ENCODE assay signal across 9 mouse cellular contexts in the genomic region with DNA sequence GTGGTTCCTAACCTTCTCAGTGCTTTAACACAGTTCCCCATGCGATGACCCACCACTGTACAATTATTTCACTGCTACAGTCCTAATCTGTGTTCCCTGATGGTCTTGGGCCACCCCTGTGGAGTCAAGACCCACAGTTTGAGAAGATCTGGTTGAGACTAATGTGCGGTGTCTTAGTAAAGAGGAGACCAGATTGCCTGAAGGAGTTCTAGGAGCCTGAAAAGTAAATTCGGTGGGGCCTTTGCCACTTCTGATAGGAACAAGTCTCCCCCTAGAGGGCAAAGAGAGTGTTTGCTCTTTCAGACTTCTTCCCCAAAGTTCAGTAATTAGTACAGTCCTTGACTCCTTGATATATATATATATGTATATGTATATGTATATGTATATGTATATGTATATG. TPM values are rescaled to one million over a fixed set of nuclear protein-coding genes. Genes with fewer than 3 reads are reported as not detected.
DNase-seq lines count a peak whose midpoint lies in the region; ATAC-seq and TF ChIP-seq lines count a peak whose summit lies in the region.
"Had no signal": no experiment of that assay in that cellular context is flagged by ENCODE, and none has a peak within 500 bp of the region (broad histone marks: within the 10 kb centered on the region; RNA-seq: fewer than 3 reads in every experiment).

No protein-coding gene starts in this region.

- DNase-seq in cerebellum, adult 2 months, result peak in 1 of 2 experiments; percentile 54
- no peak for DNase-seq in cerebellum, postnatal 4 days (ENCODE audit: low spot score in 2 of 2)
- peak; percentile 87 for DNase-seq in lung, embryonic 14.5 days
- DNase-seq in lung, adult 18-20 months, result no peak
- DNase-seq in c-Kit-positive CD71-negative TER-119-negative erythroid progenitor cells, embryonic 14.5 days (ENCODE audit: low read depth), result peak; percentile 43
- peak; percentile 69 for DNase-seq in limb, embryonic 14.5 days (ENCODE audit: low spot score)
- DNase-seq in right cerebral cortex, postnatal 36 days (ENCODE audit: low spot score in 2 of 2), result no peak
- no peak for DNase-seq in forebrain, embryonic 11.5 days (ENCODE audit: low spot score)

- no peak for ATAC-seq in lung, embryonic 14.5 days (ENCODE audit: insufficient read depth)
- ATAC-seq in limb, embryonic 14.5 days (ENCODE audit: low FRiP score, low read depth), result no peak; the same call in 1 of the 2 replicates
- no peak for ATAC-seq in forebrain, embryonic 11.5 days (replicated peaks; ENCODE audit: low FRiP score)

- no peak overlapping the region for H3K4me2 ChIP-seq in lung, embryonic 14.5 days
- H3K4me2 ChIP-seq in limb, embryonic 14.5 days (replicated peaks; ENCODE audit: low read depth, low read length, severe bottlenecking), result no peak overlapping the region
- no peak overlapping the region for H3K4me2 ChIP-seq in forebrain, embryonic 11.5 days (ENCODE audit: low read depth, low read length, severe bottlenecking)
- H3K4me2 ChIP-seq: limb, embryonic 13.5 days had no signal

- TF ChIP-seq POLR2A in cerebellum, adult 2 months (IDR thresholded peaks at IDR 0.05; ENCODE audit: borderline replicate concordance, insufficient read depth, low read length), result no peak
- TF ChIP-seq POLR2A in limb, embryonic 14.5 days (IDR thresholded peaks at IDR 0.05; ENCODE audit: borderline replicate concordance, extremely low read depth, insufficient read depth, insufficient read length), result no peak

- H3K4me3 ChIP-seq in cerebellum, adult 2 months (replicated peaks; ENCODE audit: insufficient read depth, low read depth, low read length), result no peak overlapping the region
- H3K4me3 ChIP-seq in lung, embryonic 14.5 days (ENCODE audit: low read depth, low read length), result no peak overlapping the region
- no peak overlapping the region for H3K4me3 ChIP-seq in limb, embryonic 14.5 days (replicated peaks; ENCODE audit: low read length)
- no peak overlapping the region for H3K4me3 ChIP-seq in forebrain, embryonic 11.5 days (ENCODE audit: low read depth, low read length)
- H3K4me3 ChIP-seq: limb, embryonic 13.5 days had no signal

- H3K27me3 ChIP-seq in cerebellum, adult 2 months (ENCODE audit: control insufficient read depth, insufficient read depth, low read length), result no peaks in the 10 kb centered on the region
- H3K27me3 ChIP-seq in lung, embryonic 14.5 days (ENCODE audit: insufficient read depth, low read length), result no peaks in the 10 kb centered on the region
- no peaks in the 10 kb centered on the region for H3K27me3 ChIP-seq in limb, embryonic 14.5 days (ENCODE audit: control insufficient read depth, insufficient read depth, low read length)
- H3K27me3 ChIP-seq in forebrain, embryonic 11.5 days (ENCODE audit: control insufficient read depth, insufficient read depth, low read length), result no peaks in the 10 kb centered on the region
- H3K27me3 ChIP-seq: limb, embryonic 13.5 days had no signal

- no peak overlapping the region for H3K9ac ChIP-seq in lung, embryonic 14.5 days
- no peak overlapping the region for H3K9ac ChIP-seq in limb, embryonic 14.5 days (ENCODE audit: low read depth, low read length, severe bottlenecking)
- H3K9ac ChIP-seq in forebrain, embryonic 11.5 days (ENCODE audit: low read length), result no peak overlapping the region
- H3K9ac ChIP-seq: limb, embryonic 13.5 days had no signal

- 28% methylated on average over 3 of the region's 3 CpGs for WGBS in cerebellum, adult 2 months
- 34% methylated on average over 3 of the region's 3 CpGs for WGBS in lung, embryonic 14.5 days
- WGBS in limb, embryonic 14.5 days, result 34% methylated on average over 3 of the region's 3 CpGs
- 33% methylated on average over 3 of the region's 3 CpGs for WGBS in forebrain, embryonic 11.5 days

- no peaks in the 10 kb centered on the region for H3K9me3 ChIP-seq in lung, embryonic 14.5 days (ENCODE audit: low read depth, low read length)
- no peaks in the 10 kb centered on the region for H3K9me3 ChIP-seq in limb, embryonic 14.5 days (ENCODE audit: control insufficient read depth, low read length)
- no peaks in the 10 kb centered on the region for H3K9me3 ChIP-seq in forebrain, embryonic 11.5 days (ENCODE audit: control insufficient read depth, low read length)
- H3K9me3 ChIP-seq: limb, embryonic 13.5 days had no signal

- no peaks in the 10 kb centered on the region for H3K36me3 ChIP-seq in lung, embryonic 14.5 days (ENCODE audit: insufficient read depth)
- H3K36me3 ChIP-seq in limb, embryonic 14.5 days (ENCODE audit: control insufficient read depth, insufficient read depth, low read length), result no peaks in the 10 kb centered on the region
- no peaks in the 10 kb centered on the region for H3K36me3 ChIP-seq in forebrain, embryonic 11.5 days (ENCODE audit: control insufficient read depth, insufficient read depth, low read length)
- H3K36me3 ChIP-seq: limb, embryonic 13.5 days had no signal

- H3K4me1 ChIP-seq in cerebellum, adult 2 months (ENCODE audit: control insufficient read depth, insufficient read depth, low read length), result peaks cover 5% of the 10 kb centered on the region; the same call in 1 of the 2 replicates
- no peaks in the 10 kb centered on the region for H3K4me1 ChIP-seq in lung, embryonic 14.5 days (ENCODE audit: insufficient read depth)
- H3K4me1 ChIP-seq in limb, embryonic 14.5 days (ENCODE audit: control insufficient read depth, insufficient read depth, low read length), result no peaks in the 10 kb centered on the region
- H3K4me1 ChIP-seq in forebrain, embryonic 11.5 days (replicated peaks; ENCODE audit: control insufficient read depth, insufficient read depth, low read length), result no peaks in the 10 kb centered on the region
- H3K4me1 ChIP-seq: limb, embryonic 13.5 days had no signal

- TF ChIP-seq CTCF in cerebellum, adult 2 months (IDR thresholded peaks at IDR 0.05; ENCODE audit: borderline replicate concordance, insufficient read depth, low read depth, low read length), result peak; percentile 62; the same call in 1 of the 2 replicates
- peak; percentile 66 for TF ChIP-seq CTCF in lung, embryonic 14.5 days (IDR thresholded peaks at IDR 0.05; ENCODE audit: low read depth)

- H3K27ac ChIP-seq in cerebellum, adult 2 months (ENCODE audit: insufficient read depth, low read length), result no peak overlapping the region
- H3K27ac ChIP-seq in lung, embryonic 14.5 days (ENCODE audit: low read depth), result no peak overlapping the region
- no peak overlapping the region for H3K27ac ChIP-seq in limb, embryonic 14.5 days (replicated peaks; ENCODE audit: low read depth, low read length)
- no peak overlapping the region for H3K27ac ChIP-seq in forebrain, embryonic 11.5 days (ENCODE audit: low read depth, low read length)

RNA-seq across cellular contexts. Expression of a gene that starts 11.8 kb away (rescaled TPM):
- polyA plus RNA-seq in cerebellum, adult 2 months (2012; rRNA removed), result 83.6 and 88.3 TPM in 2 replicates
- 47.4 and 48.7 TPM in 2 replicates for polyA plus RNA-seq in lung, embryonic 14.5 days (2014; fragmentation: Nextera tagmentation; extraction: Ambion mirVana)
- 42.4 and 49.3 TPM in 2 replicates for polyA plus RNA-seq in limb, embryonic 14.5 days (2012; rRNA removed)
- 55.7 and 57.3 TPM in 2 replicates for polyA plus RNA-seq in limb, embryonic 14.5 days (2014; fragmentation: Nextera tagmentation; extraction: Ambion mirVana)
- 47.4 and 49.4 TPM in 2 replicates for polyA plus RNA-seq in forebrain, embryonic 11.5 days (2014; fragmentation: Nextera tagmentation; extraction: Ambion mirVana)

RNA-seq across cellular contexts. Expression of a gene that starts 13.3 kb away (rescaled TPM):
- polyA plus RNA-seq in cerebellum, adult 2 months (2012; rRNA removed), result 24.3 and 30.9 TPM in 2 replicates
- 0.14 TPM in 1 of 2 replicates, not detected in the other for polyA plus RNA-seq in lung, embryonic 14.5 days (2014; fragmentation: Nextera tagmentation; extraction: Ambion mirVana)
- polyA plus RNA-seq in limb, embryonic 14.5 days (2012; rRNA removed), result 0.23 and 0.33 TPM in 2 replicates
- 0.10 and 0.37 TPM in 2 replicates for polyA plus RNA-seq in limb, embryonic 14.5 days (2014; fragmentation: Nextera tagmentation; extraction: Ambion mirVana)
- polyA plus RNA-seq in forebrain, embryonic 11.5 days (2014; fragmentation: Nextera tagmentation; extraction: Ambion mirVana), result 8.7 and 10.1 TPM in 2 replicates

RNA-seq across cellular contexts. Expression of a gene that starts 41.7 kb away (rescaled TPM):
- 0.38 and 0.44 TPM in 2 replicates for polyA plus RNA-seq in cerebellum, adult 2 months (2012; rRNA removed)
- not detected in 2 replicates for polyA plus RNA-seq in lung, embryonic 14.5 days (2014; fragmentation: Nextera tagmentation; extraction: Ambion mirVana)
- not detected in 2 replicates for polyA plus RNA-seq in limb, embryonic 14.5 days (2012; rRNA removed)
- not detected in 2 replicates for polyA plus RNA-seq in limb, embryonic 14.5 days (2014; fragmentation: Nextera tagmentation; extraction: Ambion mirVana)
- polyA plus RNA-seq in forebrain, embryonic 11.5 days (2014; fragmentation: Nextera tagmentation; extraction: Ambion mirVana), result not detected in 2 replicates
- polyA plus RNA-seq: limb, embryonic 13.5 days had no signal

Comparison
In these comparisons a context has a peak if more than half of its experiments do, and no peak if none do; other contexts are left out.
1. DNase-seq: peak in lung, embryonic 14.5 days (single experiment), c-Kit-positive CD71-negative TER-119-negative erythroid progenitor cells, embryonic 14.5 days (single experiment) and limb, embryonic 14.5 days (single experiment); none in cerebellum, postnatal 4 days (0 of 2), lung, adult 18-20 months (0 of 2), right cerebral cortex, postnatal 36 days (0 of 2) and forebrain, embryonic 11.5 days (single experiment).